Mouse (Mus musculus) embryo, embryonic 10 days (tissue): Measurements from ENCODE around the gene Tmem141.

Experiments
- DNase-seq: peaks from one replicate; pipeline ENCODE4 v3.0.0-alpha.2; 2015; ENCODE audit warnings: low spot score

Gene Tmem141

DNA sequence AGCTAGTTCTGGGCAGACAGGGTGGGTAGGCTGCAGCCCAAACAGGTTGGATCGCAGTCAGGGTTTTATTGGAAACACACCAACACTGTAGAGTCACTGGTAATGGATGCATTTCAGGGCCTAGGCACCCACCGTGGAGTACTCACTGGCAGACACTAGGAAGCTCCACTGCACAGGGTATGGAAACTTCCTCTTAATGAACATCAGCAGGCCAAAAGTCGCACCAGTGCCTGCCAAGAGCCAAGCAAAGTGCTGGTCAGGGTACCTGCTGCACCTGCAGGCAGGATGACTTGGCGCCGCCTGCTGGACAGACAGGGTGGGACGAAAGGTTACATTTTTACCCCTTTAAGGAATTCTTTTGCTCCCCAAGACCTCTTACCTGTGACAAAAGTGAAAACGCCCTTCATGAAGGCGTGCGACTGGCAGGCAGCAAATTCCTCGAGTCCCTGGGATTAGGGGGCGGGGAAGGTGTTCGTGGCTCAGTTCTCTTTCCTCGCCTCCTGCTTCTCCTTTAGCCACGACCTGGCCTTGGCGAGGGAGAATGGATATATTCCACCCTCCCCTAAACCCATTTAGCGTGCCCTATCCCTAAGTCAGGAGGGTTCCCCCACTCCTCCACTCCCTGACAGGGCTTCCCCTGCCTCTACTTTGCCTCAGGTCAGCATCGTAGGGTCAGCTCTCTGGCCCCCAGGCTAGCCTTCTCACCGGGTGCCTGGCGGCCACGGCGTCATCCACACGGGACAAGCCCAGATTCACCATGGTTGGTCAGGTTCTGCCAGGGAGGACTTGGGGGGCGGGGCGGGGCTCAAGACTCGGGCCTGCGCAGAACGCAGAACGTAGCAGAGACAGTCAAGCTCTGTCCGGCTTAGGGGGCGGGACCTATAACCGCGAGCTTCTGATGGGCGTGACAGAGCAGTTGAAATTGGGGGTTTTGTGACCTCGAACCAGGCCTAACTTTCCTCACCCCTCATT is at the start of gene Tmem141:
Gene Tmem141, minus strand, starts transcription at position 777 of the 972 bp plus-strand sequence.
- peak; percentile 88 for DNase-seq

DNA sequence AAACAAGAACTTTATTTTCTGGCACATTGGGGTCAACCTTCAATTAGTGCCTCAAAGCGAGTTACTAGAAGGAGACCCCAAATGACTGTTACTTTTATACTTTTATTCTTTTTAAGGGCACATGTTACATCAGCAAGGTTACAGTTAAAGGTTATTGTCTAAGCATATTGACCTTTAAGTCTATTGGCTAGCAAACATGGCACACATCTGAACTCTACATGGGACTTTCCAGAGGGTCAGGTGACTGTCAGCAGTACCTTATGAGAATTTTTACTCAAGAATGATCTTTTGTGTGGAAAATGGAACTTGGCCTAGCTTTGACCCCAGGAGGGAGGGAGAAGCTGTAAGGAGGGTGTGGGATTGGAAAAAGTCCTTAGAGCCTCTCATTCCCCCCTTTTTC is 44.7 kb upstream of the Tmem141 start:
- DNase-seq, result no peak

DNA sequence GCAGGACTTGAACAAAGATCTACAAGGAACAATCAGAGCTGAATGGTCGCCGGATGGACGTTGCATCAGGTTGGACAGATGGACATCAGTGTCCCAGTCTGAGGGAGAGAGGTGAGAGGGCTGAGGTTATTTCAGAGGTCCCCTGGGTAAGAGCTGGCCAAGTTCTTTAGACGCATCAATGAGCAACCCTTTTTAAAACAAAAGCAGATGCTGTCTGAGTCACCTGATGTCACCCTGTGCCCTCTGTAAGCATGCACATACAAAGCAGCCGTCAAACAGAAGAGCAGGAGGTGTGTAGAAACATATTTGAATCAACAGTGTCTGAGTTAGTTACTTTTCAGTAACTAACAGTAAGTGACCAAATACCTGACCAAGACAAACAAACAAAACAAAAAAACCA is 42.3 kb upstream of the Tmem141 start:
- no peak for DNase-seq

DNA sequence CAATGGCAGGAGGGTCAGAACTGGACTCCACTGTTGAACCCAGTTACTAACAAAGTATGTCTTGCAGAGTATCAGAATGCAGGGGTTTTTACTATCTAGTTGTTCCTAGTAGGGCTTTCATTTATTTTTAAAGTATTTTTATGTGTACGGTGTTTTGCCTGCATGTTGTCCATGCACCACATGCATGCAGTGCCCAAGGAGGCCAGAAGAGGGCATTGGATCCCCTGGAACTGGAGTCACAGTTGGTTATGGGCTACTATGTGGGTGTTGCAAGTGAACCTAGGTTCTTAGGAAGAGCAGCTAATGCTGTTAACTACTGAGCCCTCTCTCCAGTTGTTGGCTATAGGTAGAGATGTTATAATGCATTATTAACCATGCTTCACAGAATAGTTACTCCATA is 41.7 kb upstream of the Tmem141 start:
- DNase-seq, result peak; percentile 62

DNA sequence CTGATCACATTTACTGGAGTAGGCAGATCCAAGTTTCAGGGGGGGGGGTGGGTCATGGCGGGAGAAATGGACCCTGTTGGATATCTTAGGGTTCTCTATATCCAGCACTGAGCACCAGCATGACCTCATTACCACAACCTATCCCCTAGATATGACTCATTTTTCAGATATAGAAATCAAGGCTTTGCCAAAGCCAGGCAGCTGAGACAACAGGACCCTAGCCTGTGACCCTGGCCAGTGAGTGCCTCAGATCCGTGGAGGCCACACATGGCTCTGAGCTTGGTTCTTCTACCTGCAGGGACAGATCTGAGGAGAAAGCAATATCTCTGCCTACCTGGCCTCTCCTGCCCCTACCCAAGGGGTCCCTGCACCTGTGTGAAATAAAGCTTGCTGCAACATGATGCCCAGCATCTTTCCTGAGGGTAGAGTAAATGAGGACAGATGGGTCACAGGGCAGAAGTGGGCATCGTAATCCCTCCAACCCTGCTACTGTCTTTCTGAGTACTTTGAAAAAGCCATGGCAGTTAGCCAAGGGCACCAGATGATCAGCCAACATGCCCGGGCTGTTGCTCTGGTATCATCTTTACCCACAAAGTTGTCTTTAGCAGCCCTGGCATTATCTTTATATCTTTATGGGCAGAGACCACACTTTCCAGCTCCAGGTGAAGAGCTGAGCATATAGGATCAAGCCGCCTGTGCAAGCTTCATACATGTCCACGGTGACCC is 39.6 kb upstream of the Tmem141 start:
- DNase-seq, result no peak

DNA sequence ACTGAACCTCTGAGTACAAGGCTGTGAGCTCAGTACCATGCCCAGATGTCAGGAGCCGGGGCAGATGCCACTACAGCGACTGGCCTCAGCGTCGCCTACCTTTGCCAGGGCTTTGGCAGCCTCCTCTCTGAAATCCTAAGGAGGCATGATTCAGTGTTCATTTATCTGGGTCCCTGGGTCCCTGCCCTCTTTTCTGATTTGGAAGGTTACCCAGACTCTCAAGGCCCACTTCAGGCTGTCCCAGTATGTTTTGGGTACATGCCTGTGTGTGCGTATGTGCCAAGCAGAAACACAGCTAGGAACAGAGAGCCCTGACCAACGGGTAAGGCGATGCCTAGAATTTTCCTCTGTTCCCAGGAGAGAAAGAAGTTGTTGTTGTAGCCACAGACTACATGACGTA is 38.5 kb upstream of the Tmem141 start:
- no peak for DNase-seq

DNA sequence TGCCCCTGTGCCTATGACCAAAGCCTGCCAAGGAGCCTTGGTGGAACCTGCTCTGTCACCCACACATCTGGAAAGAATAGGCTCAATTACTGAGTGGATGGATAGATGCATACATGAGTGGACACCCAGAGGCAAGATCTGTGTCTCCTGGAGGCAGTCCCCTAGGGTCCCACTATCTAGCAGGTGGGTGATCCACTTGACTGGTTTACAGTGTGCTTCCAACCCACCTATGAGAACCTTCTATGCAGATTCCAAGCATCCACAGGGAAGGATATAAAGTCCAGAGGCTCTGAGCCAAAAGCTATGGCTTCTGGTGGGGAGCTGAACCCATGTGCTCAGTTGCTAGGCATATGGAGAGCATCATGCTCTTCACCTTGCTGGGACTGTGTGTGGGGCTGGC is 35.8 kb upstream of the Tmem141 start, which contains the start of gene Lcn5:
Gene Lcn5, plus strand, starts transcription at position 301 of the 400 bp plus-strand sequence.
- DNase-seq, result no peak

DNA sequence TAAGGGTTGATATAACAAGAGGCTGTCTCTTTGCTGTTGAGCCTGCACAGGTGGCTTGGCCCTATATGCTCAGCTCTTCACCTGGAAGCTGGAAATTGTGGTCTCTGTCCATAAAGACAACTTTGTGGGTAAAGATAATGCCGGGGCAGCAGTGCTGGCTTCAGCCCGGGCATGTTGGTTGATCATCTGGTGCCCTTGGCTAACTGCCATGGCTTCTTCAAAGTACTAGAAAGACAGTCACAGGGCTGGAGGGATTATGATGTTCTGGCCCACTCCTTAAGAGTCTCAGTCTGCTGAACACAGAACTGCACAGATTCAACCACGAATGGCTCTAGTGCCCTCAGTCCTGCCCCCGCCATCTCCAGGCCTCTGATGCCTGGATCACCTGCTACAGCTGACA is 35.4 kb upstream of the Tmem141 start:
- DNase-seq, result no peak

DNA sequence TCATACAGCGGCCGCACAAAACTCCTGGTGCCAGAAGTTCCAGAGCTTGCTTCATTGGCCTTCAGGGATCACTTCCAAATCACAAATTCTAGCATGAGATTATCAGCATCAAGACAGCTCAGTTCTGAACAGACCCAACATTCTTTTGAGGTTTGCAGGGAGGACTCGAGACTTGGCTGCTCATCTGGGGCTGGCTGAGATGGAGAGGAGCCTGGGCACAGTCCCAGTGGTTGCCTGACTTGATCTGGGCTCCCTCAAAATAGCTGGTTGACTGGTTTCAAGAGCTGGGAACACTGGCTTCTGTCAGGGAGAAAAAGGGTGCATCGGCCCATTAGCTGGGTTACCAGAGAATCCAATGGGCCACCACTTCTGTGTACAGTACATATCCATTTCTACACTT is 34.9 kb upstream of the Tmem141 start:
- DNase-seq, result no peak

DNA sequence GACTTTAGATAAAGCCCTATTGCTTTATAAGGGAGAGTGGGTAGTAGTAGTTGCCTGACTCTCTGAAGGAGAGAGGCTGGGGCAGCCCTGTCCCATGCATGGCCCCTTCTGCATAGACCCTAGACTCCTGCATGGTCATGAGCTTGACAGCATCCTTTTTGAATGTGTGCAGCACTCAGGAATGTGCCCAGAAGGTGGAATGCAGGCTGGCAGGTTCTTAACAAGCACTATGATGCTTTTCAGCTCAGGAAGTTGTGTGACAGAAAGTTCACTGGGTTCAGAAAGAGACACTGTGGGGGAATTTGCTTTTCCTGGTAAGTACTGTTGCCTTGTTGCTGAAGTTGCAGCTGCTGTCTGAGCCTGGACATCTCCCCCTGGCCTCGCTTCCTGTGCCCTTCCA is 32.7 kb upstream of the Tmem141 start:
- DNase-seq, result peak; percentile 8

DNA sequence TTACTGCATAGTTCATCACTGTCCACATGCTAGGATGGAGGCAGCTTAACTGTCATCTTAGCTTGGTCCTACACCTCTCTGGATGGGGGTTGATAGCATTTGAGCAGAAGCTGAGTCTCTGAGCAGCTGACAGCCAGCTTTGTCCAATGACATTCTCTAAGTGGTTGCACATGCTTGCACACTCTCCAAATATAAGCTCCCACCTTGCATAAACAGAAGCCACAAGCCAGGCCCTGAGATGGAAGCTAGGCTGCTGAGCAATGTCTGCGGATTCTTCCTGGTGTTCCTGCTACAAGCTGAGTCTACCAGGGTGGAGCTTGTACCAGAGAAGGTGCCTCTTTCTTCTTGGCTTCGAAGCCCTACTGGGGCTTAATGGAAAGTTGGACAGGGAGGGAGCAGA is 31.1 kb upstream of the Tmem141 start, which contains the start of gene Lcn8:
Gene Lcn8, plus strand, starts transcription at position 219 of the 400 bp plus-strand sequence.
- no peak for DNase-seq

DNA sequence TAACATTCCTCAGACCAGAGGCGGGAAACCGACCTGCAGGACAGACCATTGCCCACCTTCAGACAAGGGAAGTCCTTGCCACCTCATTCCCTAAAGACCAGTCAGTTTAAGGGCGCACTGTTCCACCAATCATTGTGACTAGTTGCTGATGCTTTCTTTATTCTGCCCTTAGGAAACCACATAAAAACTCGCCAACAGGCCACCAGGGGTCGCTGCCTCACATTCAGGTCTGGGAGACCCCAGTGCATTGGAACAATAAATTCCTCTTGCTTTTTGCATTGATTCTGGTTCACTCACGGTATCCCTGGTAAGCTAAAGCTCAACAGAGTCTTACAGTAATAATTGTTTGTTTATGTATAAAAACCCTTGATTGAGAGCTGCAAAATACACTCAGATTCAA is 18.1 kb upstream of the Tmem141 start:
- peak; percentile 68 for DNase-seq

DNA sequence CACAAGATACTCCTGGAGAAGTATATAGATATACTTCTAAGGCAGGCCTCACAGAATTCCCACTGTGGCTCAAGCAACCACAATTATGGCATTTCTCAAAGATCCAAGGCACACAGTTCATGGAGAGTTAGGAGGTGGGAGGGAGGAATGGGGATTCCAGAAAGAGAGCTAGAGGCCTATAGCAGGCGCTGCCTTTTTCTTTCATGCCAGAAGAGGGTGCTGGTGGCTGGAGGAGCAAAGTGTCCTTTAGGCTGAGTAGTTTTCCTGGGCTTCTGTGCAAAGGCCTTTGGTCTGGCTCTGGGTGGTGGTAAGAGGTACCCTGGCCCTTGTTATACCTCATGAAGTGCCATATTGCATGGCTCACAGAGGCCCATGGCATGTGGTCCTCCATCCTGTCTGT is 12.2 kb upstream of the Tmem141 start:
- no peak for DNase-seq

DNA sequence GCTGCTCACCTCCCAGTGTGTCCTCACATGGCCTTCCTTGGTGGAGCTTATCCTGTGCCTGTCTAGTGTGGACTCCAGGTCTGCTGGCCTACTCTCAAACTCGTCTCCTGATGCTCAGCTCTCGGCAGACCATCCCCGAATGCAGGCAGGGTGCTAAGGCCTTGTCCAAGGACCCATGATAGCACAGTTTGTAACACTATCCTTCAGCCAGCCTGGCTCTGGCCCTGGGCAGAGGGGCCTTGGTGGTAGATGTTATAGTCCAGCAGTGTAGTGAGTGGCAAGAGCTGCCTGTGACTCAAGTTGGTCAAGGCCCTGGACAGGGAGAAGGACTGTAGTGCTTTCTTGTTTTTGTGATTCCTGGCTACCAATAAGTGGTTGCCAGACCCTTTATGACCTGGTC is 11.8 kb upstream of the Tmem141 start:
- DNase-seq, result no peak

DNA sequence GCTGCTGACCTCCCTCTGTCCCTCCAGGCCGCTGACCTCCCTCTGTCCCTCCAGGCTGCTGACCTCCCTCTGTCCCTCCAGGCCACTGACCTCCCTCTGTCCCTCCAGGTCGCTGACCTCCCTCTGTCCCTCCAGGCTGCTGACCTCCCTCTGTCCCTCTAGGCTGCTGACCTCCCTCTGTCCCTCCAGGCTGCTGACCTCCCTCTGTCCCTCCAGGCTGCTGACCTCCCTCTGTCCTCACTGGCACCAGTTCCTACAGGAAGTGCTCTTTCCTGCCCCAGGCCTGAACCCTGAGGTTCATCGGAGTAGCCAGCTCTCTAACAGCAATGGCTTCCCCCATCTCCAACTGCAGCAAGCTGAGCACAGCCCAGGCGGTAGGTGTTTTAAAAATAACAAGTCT is 6.9 kb upstream of the Tmem141 start:
- peak; percentile 47 for DNase-seq

DNA sequence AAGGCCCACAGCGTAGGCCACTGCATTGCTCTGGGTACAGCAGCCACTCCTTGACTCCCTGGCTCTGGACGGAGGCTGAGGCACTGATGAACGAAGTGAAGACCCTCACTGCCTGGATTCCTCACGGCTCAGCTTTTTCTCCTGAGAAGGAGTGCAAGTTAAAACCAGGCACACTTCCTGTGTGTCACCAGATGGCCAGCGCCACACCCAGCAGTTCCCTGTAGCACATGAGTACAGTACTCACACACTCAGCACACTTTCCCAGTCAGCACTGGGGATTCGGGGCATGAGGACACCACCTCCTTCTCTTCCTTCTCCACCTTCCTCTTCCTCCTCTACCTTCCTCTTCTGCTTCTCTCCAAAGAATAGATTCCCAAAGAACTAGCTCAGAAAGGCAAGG is 6.0 kb upstream of the Tmem141 start, which contains the start of gene Fcna:
Gene Fcna, minus strand, starts transcription at position 220 of the 400 bp plus-strand sequence.
- no peak for DNase-seq

DNA sequence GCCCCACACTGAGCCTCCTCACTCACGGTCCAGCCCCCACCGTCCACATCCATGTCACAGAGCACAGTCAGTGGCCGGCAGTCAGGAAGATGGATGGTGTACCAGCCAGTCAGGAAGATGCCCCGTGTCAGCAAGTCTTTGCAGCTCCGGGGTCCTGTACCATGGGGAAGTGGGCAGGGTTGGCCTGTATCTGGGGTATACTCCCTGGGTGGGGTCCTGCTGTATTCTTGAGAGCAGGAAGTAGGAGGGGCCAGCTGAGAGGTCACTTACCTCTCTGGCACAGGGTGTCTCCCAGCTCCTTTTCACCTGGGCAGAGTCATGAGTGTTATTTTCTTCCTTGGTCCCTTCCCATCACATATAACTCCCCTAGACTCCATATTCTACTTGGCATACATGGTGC is 4.2 kb upstream of the Tmem141 start:
- no peak for DNase-seq

DNA sequence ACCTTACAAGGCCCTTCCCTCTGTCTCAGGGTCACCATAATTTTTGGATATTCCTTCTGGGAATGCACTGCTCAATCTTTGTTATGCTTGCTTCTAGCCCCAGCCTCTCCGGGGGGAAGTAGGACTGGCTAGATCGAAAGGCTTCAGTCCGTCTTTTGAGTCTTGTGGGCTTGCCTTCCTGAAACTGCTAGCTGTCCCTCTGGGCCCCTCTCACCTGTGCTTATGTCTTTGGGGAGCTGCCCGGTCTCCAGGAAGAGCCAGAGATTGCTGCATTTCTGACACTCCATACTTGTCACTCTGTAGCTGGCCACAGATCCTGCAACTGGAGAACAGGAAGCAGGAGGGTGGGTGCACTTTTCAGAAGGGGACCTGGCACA is 965 bp downstream of the Tmem141 start:
- no peak for DNase-seq

DNA sequence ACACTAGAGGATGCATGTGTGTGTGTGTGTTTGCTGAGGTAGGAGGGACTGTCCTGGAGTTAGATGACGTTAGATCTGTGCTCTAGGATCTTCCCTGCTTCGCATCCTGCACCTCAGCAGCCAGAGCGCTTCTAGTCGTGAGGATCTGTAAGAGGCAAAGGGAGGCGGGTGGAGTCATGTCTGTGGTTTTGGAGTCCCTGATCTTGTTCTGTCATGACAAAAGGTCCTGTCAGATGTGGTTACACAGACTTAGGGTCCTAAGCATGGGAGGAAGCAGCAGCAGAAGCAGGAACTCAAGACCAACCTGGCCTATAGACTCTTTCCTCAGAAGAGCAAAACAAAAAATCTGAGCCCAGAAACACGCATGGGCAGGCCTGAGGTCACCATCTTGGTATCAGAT is 1.4 kb downstream of the Tmem141 start:
- DNase-seq, result no peak

DNA sequence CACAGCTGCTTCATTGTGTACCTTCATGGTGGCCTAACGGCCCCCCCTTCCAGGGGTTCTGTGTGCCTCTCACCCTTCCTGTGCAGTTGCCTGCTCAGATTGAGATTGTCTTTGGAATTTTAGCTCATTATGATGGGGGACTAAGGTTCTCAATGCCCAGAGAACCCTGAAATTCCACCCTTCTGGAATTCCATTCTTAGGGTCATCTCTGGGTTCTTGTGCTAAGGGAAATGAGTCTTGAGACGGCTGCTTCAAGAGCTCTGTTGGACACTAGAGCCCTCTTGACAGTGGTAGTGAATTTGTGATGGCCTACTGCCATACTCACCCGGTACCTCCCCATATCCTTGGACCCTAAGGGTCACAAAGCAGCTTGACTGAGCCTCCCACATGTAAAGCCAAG is 4.2 kb downstream of the Tmem141 start, which contains the start of gene Ccdc183:
Gene Ccdc183, minus strand, starts transcription at position 101 of the 400 bp plus-strand sequence.
- no peak for DNase-seq

DNA sequence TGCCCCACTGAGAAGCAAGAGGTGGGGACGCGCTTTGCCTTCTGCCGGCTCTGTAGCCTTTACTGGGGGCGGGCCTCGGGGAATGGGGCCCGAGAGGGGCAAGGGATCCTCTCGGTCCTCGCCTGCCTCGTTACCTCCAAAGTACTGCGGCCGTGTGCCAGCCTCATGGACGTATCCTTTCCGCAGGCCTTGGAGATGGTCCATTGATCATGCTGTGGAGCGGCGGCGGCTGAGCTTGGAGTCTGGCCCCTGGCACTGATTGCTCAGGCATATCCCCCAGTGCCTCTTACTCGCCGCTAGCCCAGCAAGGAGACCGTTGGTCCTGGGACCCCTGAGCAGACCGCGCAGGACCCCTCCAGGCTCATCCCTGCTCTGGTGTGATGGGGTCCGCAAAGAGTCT is 5.4 kb downstream of the Tmem141 start:
- no peak for DNase-seq

DNA sequence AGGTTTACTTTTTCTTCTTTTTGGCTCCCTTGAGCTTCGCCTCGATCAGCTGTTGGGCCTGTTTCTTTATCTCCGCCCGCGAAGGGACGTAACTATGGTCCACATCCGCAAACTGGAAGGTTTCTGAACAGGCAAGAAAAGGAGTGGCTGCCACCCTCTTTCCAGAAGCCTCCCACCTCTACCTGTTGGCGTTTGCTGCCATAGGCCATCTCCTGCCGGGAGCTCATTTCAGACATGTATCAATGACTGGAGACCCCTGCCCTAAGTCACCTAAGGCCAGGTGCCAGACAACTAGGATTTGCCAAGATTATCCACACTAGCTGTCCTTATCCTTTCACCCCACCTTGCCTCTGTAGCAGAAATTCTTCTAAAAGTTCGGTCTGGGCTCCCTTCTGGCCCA is 13.1 kb downstream of the Tmem141 start:
- no peak for DNase-seq
